Mouse (Mus musculus) subcutaneous adipose tissue, adult 2 months (tissue): Measurements from ENCODE around the gene Actr6. TPM values are rescaled to one million over a fixed set of nuclear protein-coding genes. Genes with fewer than 3 reads are reported as not detected.

Experiments used
- polyA plus RNA-seq: library from polyadenylated mRNA; depleted of rRNA; stranded (reverse); fragments of >200 nt; gene quantifications from 2 replicates; pipeline ENCODE4 v1.2.3, GENCODE M21; 2012; ENCODE audit warnings: low replicate concordance; rRNA removed

The Actr6 gene
- 2.2 and 2.4 TPM in 2 replicates for polyA plus RNA-seq

GRCm38 (mm10) chr10:89732001-89732794, at the start of gene Actr6:
Actr6 (minus strand) TSS chr10:89732295.

GRCm38 (mm10) chr10:89744871-89745665, 13.0 kb upstream of the Actr6 start, which contains the start of gene Uhrf1bp1l:
Uhrf1bp1l (plus strand) TSS chr10:89744991.

DNA sequence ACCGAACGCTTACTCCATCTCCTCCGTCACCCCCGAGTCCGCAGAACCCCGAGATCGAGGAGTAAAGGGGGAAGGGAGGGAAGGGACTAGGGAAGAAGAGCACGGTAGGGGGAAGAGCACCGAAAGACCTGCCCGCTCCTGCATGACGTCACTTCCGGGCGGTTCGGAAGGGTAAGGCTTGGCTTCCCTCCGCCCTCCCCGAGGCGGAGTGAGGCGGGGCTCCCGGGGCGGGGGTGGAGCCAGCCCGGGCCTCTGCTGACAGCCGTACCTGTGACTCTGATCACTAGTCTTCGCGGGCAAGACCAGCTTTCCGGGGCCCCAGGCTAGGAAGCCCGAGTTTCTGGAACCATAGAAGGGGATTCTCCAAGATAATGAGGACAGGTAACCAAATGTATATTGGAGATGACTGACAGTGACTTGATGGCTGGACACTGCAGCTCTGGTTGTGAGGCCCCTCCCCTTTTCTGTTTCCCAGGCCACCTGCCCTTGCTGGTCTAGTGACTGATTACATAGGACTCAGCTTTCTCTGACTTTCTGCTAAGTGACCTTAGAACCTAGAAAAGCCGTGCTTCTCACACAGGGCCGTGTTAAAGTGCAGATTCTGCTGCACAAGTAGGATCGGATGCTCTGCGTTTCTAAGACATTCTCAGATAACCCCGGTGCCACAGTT, 45.8 kb downstream of the Actr6 start, which contains the start of gene Scyl2:
Gene Scyl2 (minus strand): TSS at position 147 of the 670 bp plus-strand sequence.

Other genes with a start within 250 kb of the Actr6 start
- gene Nr1h4, start 198.7 kb downstream of the Actr6 start, polyA plus RNA-seq = 0.27 and 0.57 TPM in 2 replicates
- gene Slc17a8, start 111.0 kb downstream of the Actr6 start, polyA plus RNA-seq = 0.07 and 0.08 TPM in 2 replicates
- gene Scyl2, start 46.0 kb downstream of the Actr6 start, polyA plus RNA-seq = 14.4 and 21.2 TPM in 2 replicates
- 15.2 and 29.0 TPM in 2 replicates for gene Uhrf1bp1l, start 12.7 kb upstream of the Actr6 start, polyA plus RNA-seq
- 0.03 and 0.10 TPM in 2 replicates for gene Anks1b, start 141.2 kb upstream of the Actr6 start, polyA plus RNA-seq